Mouse (Mus musculus): ENCODE measurements around the gene Hspb8. TPM values are rescaled to one million over a fixed set of nuclear protein-coding genes. Genes with fewer than 3 reads are reported as not detected.

Gene Hspb8
- polyA plus RNA-seq, 1 experiment from 2014 or later: 6.6 TPM

DNA sequence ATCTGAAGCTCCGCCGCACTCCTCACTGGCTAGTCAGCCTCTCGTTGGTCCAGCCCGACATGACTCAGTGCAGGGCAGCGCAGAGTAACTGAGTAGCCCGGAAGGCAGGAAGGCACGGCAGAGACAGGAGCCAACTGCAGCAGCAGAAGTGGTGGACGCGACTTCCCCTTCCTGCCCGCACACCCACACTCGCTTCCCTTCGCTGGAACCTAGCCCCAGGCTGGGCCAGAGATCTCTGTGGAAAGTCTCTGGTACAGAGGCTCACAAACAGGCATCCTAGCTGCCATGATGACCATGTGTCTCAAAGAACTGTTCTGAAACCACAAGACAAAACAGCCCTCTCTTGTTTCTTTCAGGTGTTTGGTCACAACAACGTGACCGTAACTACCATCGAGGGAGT lies 41.4 kb downstream of the Hspb8 start:
- Histone ChIP-seq H3K4me3 (ENCODE audit: low read length) (no peak overlapping the region), H3K27ac (ENCODE audit: low read length) (no peak overlapping the region), H3K27me3 (ENCODE audit: insufficient read depth, low read length) (no peaks in the 10 kb centered on the region), H3K9me3 (ENCODE audit: low read length) (no peaks in the 10 kb centered on the region), H3K4me2 (replicated peaks; ENCODE audit: low read depth, low read length) (0 out of 2 replicates have a peak overlapping the region, but pooled peaks have one; percentile 7), H3K36me3 (ENCODE audit: insufficient read depth, low read length) (no peaks in the 10 kb centered on the region), H3K9ac (replicated peaks; ENCODE audit: low read length) (no peak overlapping the region), H3K4me1 (ENCODE audit: insufficient read depth, low read length) (no peaks in the 10 kb centered on the region)
- no peak for ATAC-seq (ENCODE audit: low FRiP score, low TSS enrichment)
- WGBS: 65% methylated on average over 15 of the region's 15 CpGs

DNA sequence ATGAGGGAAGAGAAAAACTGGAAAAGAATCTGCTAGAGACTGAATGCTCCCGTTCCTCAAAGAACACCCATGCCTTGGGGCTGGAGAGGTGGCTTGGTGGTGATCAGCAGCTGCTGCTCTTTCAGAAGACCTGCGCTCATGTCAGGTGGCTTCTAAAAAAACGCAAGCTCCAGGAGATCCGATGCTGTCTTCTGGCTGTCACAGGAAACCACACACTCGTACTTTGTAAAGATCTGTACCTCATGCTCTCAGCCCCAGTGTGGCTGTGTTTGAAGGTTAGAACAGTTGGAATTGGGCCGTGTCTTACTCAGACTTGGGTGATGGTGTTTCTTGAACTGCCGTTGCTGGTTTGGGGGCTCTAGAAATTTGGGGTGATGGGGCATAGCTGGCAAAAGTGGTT lies 42.3 kb downstream of the Hspb8 start:
- no peak overlapping the region for H3K4me3 ChIP-seq (ENCODE audit: low read length)
- no peaks in the 10 kb centered on the region for H3K36me3 ChIP-seq (ENCODE audit: insufficient read depth, low read length)
- no peaks in the 10 kb centered on the region for H3K27me3 ChIP-seq (ENCODE audit: insufficient read depth, low read length)
- no peak for ATAC-seq (ENCODE audit: low FRiP score, low TSS enrichment)
- no peak overlapping the region for H3K27ac ChIP-seq (ENCODE audit: low read length)
- 80% methylated on average over 7 of the region's 7 CpGs for WGBS
- no peaks in the 10 kb centered on the region for H3K9me3 ChIP-seq (ENCODE audit: low read length)
- no peaks in the 10 kb centered on the region for H3K4me1 ChIP-seq (ENCODE audit: insufficient read depth, low read length)
- H3K9ac ChIP-seq (replicated peaks; ENCODE audit: low read length): no peak overlapping the region
- no peak overlapping the region for H3K4me2 ChIP-seq (replicated peaks; ENCODE audit: low read depth, low read length)

- H3K27me3 ChIP-seq (ENCODE audit: insufficient read depth, low read length): no peaks in the 10 kb centered on the region
- H3K4me1 ChIP-seq (ENCODE audit: insufficient read depth, low read length): no peaks in the 10 kb centered on the region
- H3K9ac ChIP-seq (replicated peaks; ENCODE audit: low read length): no peak overlapping the region
- no peak overlapping the region for H3K4me2 ChIP-seq (replicated peaks; ENCODE audit: low read depth, low read length)
- 57% methylated on average over 5 of the region's 5 CpGs for WGBS
- H3K9me3 ChIP-seq (ENCODE audit: low read length): no peaks in the 10 kb centered on the region
- no peaks in the 10 kb centered on the region for H3K36me3 ChIP-seq (ENCODE audit: insufficient read depth, low read length)
- H3K4me3 ChIP-seq (ENCODE audit: low read length): no peak overlapping the region
- no peak for ATAC-seq (ENCODE audit: low FRiP score, low TSS enrichment)
- H3K27ac ChIP-seq (ENCODE audit: low read length): no peak overlapping the region
Observed at GRCm38 (mm10) chr5:116378872-116379271, 43.8 kb downstream of the Hspb8 start.

DNA sequence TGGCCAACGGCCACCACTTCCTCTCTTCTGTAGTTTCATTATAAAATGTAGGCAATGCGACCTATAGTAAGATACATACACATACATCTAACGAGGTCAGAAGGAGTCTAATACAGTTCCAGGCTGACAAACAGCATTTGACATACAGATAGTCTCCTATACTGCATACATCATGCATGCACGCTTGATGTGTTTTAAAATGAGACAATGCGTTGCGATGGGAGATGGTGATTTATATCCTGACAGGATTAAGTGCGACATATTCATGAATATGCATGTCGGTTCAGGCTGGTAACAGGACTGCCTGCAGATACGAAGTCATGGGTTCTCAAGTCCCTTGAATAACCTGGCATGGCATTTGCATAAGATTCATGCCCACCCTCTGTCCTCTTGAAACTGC lies 54.7 kb downstream of the Hspb8 start:
- Histone ChIP-seq H3K4me3 (ENCODE audit: low read length) (no peak overlapping the region), H3K9me3 (ENCODE audit: low read length) (no peaks in the 10 kb centered on the region), H3K4me1 (ENCODE audit: insufficient read depth, low read length) (no peaks in the 10 kb centered on the region), H3K4me2 (replicated peaks; ENCODE audit: low read depth, low read length) (no peak overlapping the region), H3K9ac (replicated peaks; ENCODE audit: low read length) (no peak overlapping the region), H3K27ac (ENCODE audit: low read length) (no peak overlapping the region), H3K27me3 (ENCODE audit: insufficient read depth, low read length) (no peaks in the 10 kb centered on the region), H3K36me3 (ENCODE audit: insufficient read depth, low read length) (no peaks in the 10 kb centered on the region)
- WGBS: 79% methylated on average over 9 of the region's 9 CpGs
- ATAC-seq (ENCODE audit: low FRiP score, low TSS enrichment): no peak

DNA sequence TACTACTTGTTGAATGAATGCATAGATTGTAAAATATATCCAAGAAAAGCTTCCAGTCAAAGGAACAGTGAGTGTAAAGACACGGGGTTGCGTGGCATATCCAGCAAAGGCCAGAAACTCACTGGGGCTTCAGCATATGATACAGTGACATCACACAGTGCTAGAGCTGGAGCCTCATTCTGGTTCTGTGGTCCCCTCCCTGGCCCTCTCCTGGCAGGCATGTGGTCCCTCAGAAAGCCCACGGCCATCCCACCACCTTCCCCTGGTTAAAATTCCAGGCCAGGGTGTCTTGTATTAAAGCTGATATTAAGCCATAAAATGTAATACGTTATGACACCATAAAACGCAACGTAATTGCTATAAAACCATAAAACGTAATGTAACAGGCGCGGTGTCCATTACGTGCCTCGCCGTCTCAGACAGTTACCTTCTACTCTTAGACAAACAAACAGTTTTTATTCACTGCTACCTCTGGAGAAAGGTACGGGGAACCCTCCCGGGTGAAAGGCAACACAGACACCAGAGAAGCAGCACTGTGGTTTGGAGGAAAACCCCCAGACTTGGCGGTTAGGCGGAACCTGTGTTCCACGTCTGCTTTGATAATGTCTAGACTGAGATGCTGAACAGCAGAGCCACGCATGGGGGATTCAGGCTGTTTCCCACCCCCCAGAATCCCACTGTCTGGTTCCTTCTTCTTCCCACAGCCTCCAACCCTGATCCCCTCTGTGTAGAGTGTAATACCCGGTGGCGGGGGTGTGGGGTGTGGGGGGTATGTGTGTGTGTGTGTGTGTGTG lies 55.6 kb downstream of the Hspb8 start:
- H3K36me3 ChIP-seq (ENCODE audit: insufficient read depth, low read length): no peaks in the 10 kb centered on the region
- 41% methylated on average over 20 of the region's 20 CpGs for WGBS
- no peaks in the 10 kb centered on the region for H3K4me1 ChIP-seq (ENCODE audit: insufficient read depth, low read length)
- no peak overlapping the region for H3K27ac ChIP-seq (ENCODE audit: low read length)
- H3K4me3 ChIP-seq (ENCODE audit: low read length): no peak overlapping the region
- H3K9ac ChIP-seq (replicated peaks; ENCODE audit: low read length): no peak overlapping the region
- no peaks in the 10 kb centered on the region for H3K9me3 ChIP-seq (ENCODE audit: low read length)
- no peaks in the 10 kb centered on the region for H3K27me3 ChIP-seq (ENCODE audit: insufficient read depth, low read length)
- ATAC-seq (ENCODE audit: low FRiP score, low TSS enrichment): no peak
- no peak overlapping the region for H3K4me2 ChIP-seq (replicated peaks; ENCODE audit: low read depth, low read length)

DNA sequence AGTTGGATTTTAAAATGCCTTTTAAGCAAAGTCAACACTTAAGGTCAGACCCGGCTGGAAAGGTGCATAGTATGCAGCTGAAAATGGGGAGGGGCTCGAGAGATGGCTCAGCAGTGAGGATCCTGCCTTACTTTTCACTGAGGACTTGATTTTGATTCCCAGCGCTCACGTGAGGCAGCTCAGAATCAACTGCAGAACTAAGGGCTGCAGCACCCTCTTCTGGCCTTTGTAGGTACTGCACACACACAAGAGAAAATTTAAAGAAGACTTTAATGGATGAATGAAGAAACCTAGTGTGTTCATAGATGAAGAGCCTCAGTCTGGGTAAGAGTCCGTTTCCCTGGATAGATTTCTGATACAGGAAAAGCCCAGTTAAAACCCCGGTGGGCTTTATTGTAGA lies 61.3 kb downstream of the Hspb8 start:
- Histone ChIP-seq H3K36me3 (ENCODE audit: insufficient read depth, low read length) (no peaks in the 10 kb centered on the region), H3K27ac (ENCODE audit: low read length) (no peak overlapping the region), H3K27me3 (ENCODE audit: insufficient read depth, low read length) (no peaks in the 10 kb centered on the region), H3K4me3 (ENCODE audit: low read length) (no peak overlapping the region), H3K9me3 (ENCODE audit: low read length) (no peaks in the 10 kb centered on the region; the same call in 1 of the 2 replicates), H3K4me2 (replicated peaks; ENCODE audit: low read depth, low read length) (no peak overlapping the region), H3K4me1 (ENCODE audit: insufficient read depth, low read length) (no peaks in the 10 kb centered on the region), H3K9ac (replicated peaks; ENCODE audit: low read length) (no peak overlapping the region)
- ATAC-seq (ENCODE audit: low FRiP score, low TSS enrichment): no peak
- WGBS: 78% methylated on average over 6 of the region's 6 CpGs

DNA sequence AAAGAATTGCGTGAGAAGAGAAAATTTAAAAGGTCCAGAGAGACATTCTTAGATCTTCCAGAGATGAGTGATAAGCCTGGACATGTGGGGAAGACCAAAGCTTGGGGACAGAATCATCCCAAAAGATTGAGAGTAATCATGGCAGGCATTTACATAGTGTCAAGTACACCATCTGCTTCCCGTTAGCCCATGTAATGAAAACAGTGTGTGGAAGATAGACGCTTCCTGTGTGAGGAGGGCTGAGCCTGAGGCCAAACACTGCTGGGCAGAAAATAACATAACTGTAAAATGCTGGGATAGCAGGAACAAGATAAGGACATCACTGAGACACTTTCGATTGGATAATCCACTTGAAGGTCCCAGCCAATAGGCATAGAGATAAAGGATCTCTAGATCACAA lies 61.9 kb downstream of the Hspb8 start:
- no peaks in the 10 kb centered on the region for H3K27me3 ChIP-seq (ENCODE audit: insufficient read depth, low read length)
- no peak overlapping the region for H3K27ac ChIP-seq (ENCODE audit: low read length)
- WGBS: 52% methylated on average over 4 of the region's 4 CpGs
- H3K4me3 ChIP-seq (ENCODE audit: low read length): no peak overlapping the region
- no peaks in the 10 kb centered on the region for H3K4me1 ChIP-seq (ENCODE audit: insufficient read depth, low read length)
- H3K9ac ChIP-seq (replicated peaks; ENCODE audit: low read length): no peak overlapping the region
- ATAC-seq (ENCODE audit: low FRiP score, low TSS enrichment): no peak
- H3K9me3 ChIP-seq (ENCODE audit: low read length): no peaks in the 10 kb centered on the region; the same call in 1 of the 2 replicates
- H3K36me3 ChIP-seq (ENCODE audit: insufficient read depth, low read length): no peaks in the 10 kb centered on the region
- H3K4me2 ChIP-seq (replicated peaks; ENCODE audit: low read depth, low read length): no peak overlapping the region

Other genes with a start within 250 kb of the Hspb8 start
- gene Ccdc60, start 133.9 kb downstream of the Hspb8 start, polyA plus RNA-seq (2015; fragmentation: Nextera tagmentation; extraction: Ambion mirVana): 0.55 and 0.81 TPM in 2 replicates
- 0.40 and 0.51 TPM in 2 replicates for gene Srrm4, start 169.0 kb upstream of the Hspb8 start, polyA plus RNA-seq (2015; fragmentation: Nextera tagmentation; extraction: Ambion mirVana)

All from kidney, embryonic 16.5 days (tissue).